Mouse (Mus musculus): ENCODE measurements around the gene Tmem39a. TPM values are rescaled to one million over a fixed set of nuclear protein-coding genes. Genes with fewer than 3 reads are reported as not detected.

The Tmem39a gene
- total RNA-seq, 2 experiments from 2014 or later = 26.5 to 30.7 TPM

GRCm38 (mm10) chr16:38636682-38637081 is 78.2 kb downstream of the Tmem39a start:
- DNase-seq = no peak

GRCm38 (mm10) chr16:38637085-38637484 is 78.6 kb downstream of the Tmem39a start:
- no peak for DNase-seq

Other genes starting within 250 kb of the Tmem39a start
- 1 to 10 TPM in 1 of 2 experiments, under 1 TPM in 1; 0.95 to 1.4 TPM for gene Maats1, start 216.6 kb upstream of the Tmem39a start, total RNA-seq (2021)
- gene Cox17, start 211.7 kb upstream of the Tmem39a start, total RNA-seq (2021) = 100 to 1,000 TPM; 120 to 146 TPM
- gene Gm21987, start 211.7 kb upstream of the Tmem39a start, total RNA-seq (2021) = not detected
- gene Popdc2, start 196.5 kb upstream of the Tmem39a start, total RNA-seq (2021) = under 1 TPM; 0.50 to 0.63 TPM
- under 1 TPM; 0.63 to 0.92 TPM for gene Pla1a, start 125.6 kb upstream of the Tmem39a start, total RNA-seq (2021)
- 10 to 100 TPM; 53.0 to 57.7 TPM for gene Adprh, start 106.0 kb upstream of the Tmem39a start, total RNA-seq (2021)
- under 1 TPM; 0.35 to 0.71 TPM for gene Cd80, start 103.1 kb upstream of the Tmem39a start, total RNA-seq (2021)
- gene Timmdc1, start 36.0 kb upstream of the Tmem39a start, total RNA-seq (2021) = 10 to 100 TPM; 30.8 to 35.8 TPM
- 10 to 100 TPM; 49.9 to 52.5 TPM for gene Poglut1, start 8.4 kb upstream of the Tmem39a start, total RNA-seq (2021)
- gene Arhgap31, start 154.6 kb downstream of the Tmem39a start, total RNA-seq (2021) = 10 to 100 TPM; 16.7 to 20.1 TPM
- gene B4galt4, start 183.6 kb downstream of the Tmem39a start, total RNA-seq (2021) = 10 to 100 TPM; 29.8 to 38.8 TPM
- 1 to 10 TPM; 1.4 to 1.5 TPM for gene Upk1b, start 241.6 kb downstream of the Tmem39a start, total RNA-seq (2021)

Measured in layer of hippocampus, postnatal 36 days (tissue).